Mouse (Mus musculus) heart, postnatal 0 days (tissue): Measurements from ENCODE around the gene Sh3bgrl2. TPM values are rescaled to one million over a fixed set of nuclear protein-coding genes. Genes with fewer than 3 reads are reported as not detected.
A peak's percentile ranks its signal among the peaks of the same experiment; 100 is the strongest.

ENCODE experiments used
- ATAC-seq: fragments of 200-750 bp; cut with Nextera tagmentation; 2 replicates; pipeline ENCODE4 v1.8.0; 2017; ENCODE audit warnings: low read depth, moderate number of reproducible peaks, moderate library complexity; ENCODE audit not compliant: insufficient read depth
- DNase-seq: peaks from one replicate; pipeline ENCODE4 v3.0.0-alpha.2; 2016; ENCODE audit warnings: low spot score
- H3K27ac ChIP-seq: fragments of 300-500 bp; sonication (generic); 2 replicates; pipeline ENCODE4 v1.5.1; 2014; ENCODE audit warnings: low read depth, mild to moderate bottlenecking
- H3K27me3 ChIP-seq: fragments of 300-500 bp; sonication (generic); 2 replicates; pipeline ENCODE4 v1.6.1; 2014; ENCODE audit warnings: low read length, mixed read lengths; ENCODE audit not compliant: control insufficient read depth, insufficient read depth
- H3K36me3 ChIP-seq: fragments of 300-500 bp; sonication (generic); replicated peaks from 2 replicates; pipeline ENCODE4 v1.6.1; 2014; ENCODE audit warnings: low read length, mixed read lengths; ENCODE audit not compliant: control insufficient read depth, insufficient read depth
- H3K4me1 ChIP-seq: fragments of 300-500 bp; sonication (generic); 2 replicates; pipeline ENCODE4 v1.6.1; 2014; ENCODE audit warnings: antibody characterized with exemption; ENCODE audit not compliant: control insufficient read depth, insufficient read depth
- H3K4me2 ChIP-seq: fragments of 300-500 bp; sonication (generic); 2 replicates; pipeline ENCODE4 v1.6.1; 2014; ENCODE audit warnings: low read depth, mild to moderate bottlenecking, low read length, moderate library complexity
- H3K4me3 ChIP-seq: fragments of 300-500 bp; sonication (generic); 2 replicates; pipeline ENCODE4 v1.5.1; 2014; ENCODE audit warnings: low read depth, low read length
- H3K9ac ChIP-seq: fragments of 300-500 bp; sonication (generic); replicated peaks from 2 replicates; pipeline ENCODE4 v1.6.1; 2014; ENCODE audit warnings: low read depth, low read length, mixed read lengths
- H3K9me3 ChIP-seq: fragments of 300-500 bp; sonication (generic); replicated peaks from 2 replicates; pipeline ENCODE4 v1.6.1; 2016; ENCODE audit warnings: low read length; ENCODE audit not compliant: control insufficient read depth
- CTCF ChIP-seq: IDR thresholded peaks from 2 replicates; pipeline ENCODE4 v1.5.1; 2016; ENCODE audit warnings: antibody characterized with exemption, control low read depth, low read depth
- EP300 ChIP-seq: IDR thresholded peaks from 2 replicates; pipeline ENCODE4 v1.6.1; 2016; ENCODE audit warnings: antibody characterized with exemption, low read depth
- WGBS: fragments of 180-500 bp; shearing (Covaris S2); extraction: QIAGEN DNeasy Blood & Tissue Kit; methylation state at CpG from one replicate; pipeline ENCODE4 v1.1.7; 2014; 5-methylcytosine and 5-hydroxymethylcytosine counted together
- polyA plus RNA-seq: library from polyadenylated mRNA; unstranded; fragments of >200 nt; fragmentation: Nextera tagmentation; extraction: Ambion mirVana; gene quantifications from 2 replicates; pipeline ENCODE4 v1.2.1, GENCODE M21; 2015
- total RNA-seq: library from RNA; depleted of rRNA; stranded (reverse); fragments of >200 nt; gene quantifications from 2 replicates; pipeline ENCODE4 v1.2.3, GENCODE M21; 2014; ENCODE audit warnings: low replicate concordance

Sh3bgrl2 gene
- total and polyA plus RNA-seq, 2 experiments from 2014 or later, result 3.8 to 5.7 TPM

- Histone ChIP-seq H3K9ac (no peak overlapping the region), H3K4me2 (no peak overlapping the region), H3K27ac (no peak overlapping the region), H3K36me3 (no peaks in the 10 kb centered on the region), H3K4me1 (peaks cover 17% of the 10 kb centered on the region; the same call in 1 of the 2 replicates), H3K4me3 (no peak overlapping the region), H3K27me3 (no peaks in the 10 kb centered on the region), H3K9me3 (no peaks in the 10 kb centered on the region)
- WGBS, result 88% methylated on average over 4 of the region's 4 CpGs
- no peak for TF ChIP-seq EP300
- TF ChIP-seq CTCF, result no peak
- no peak for ATAC-seq
- DNase-seq, result no peak
These were observed 11.2 kb upstream of the Sh3bgrl2 start for GRCm38 (mm10) chr9:83536959-83537358.

- no peaks in the 10 kb centered on the region for H3K9me3 ChIP-seq
- WGBS, result 15% methylated on average over 2 of the region's 2 CpGs
- no peak for TF ChIP-seq EP300
- TF ChIP-seq CTCF, result no peak
- peak overlapping the region; percentile 20; the same call in 1 of the 2 replicates for H3K27ac ChIP-seq
- H3K36me3 ChIP-seq, result no peaks in the 10 kb centered on the region
- peak; percentile 47 for DNase-seq
- ATAC-seq, result no peak
- peaks cover 17% of the 10 kb centered on the region; the same call in 1 of the 2 replicates for H3K4me1 ChIP-seq
- no peaks in the 10 kb centered on the region for H3K27me3 ChIP-seq
- 0 out of 2 replicates have a peak overlapping the region, but pooled peaks have one; percentile 2 for H3K4me2 ChIP-seq
- H3K9ac ChIP-seq, result no peak overlapping the region
- H3K4me3 ChIP-seq, result no peak overlapping the region
These were observed 10.6 kb upstream of the Sh3bgrl2 start for GRCm38 (mm10) chr9:83537510-83537909.

GRCm38 (mm10) chr9:83537921-83538536 is 10.1 kb upstream of the Sh3bgrl2 start:
- Histone ChIP-seq H3K9me3 (no peaks in the 10 kb centered on the region), H3K4me2 (0 out of 2 replicates have a peak overlapping the region, but pooled peaks have one; percentile 2), H3K9ac (no peak overlapping the region), H3K4me1 (peaks cover 17% of the 10 kb centered on the region; the same call in 1 of the 2 replicates), H3K27me3 (no peaks in the 10 kb centered on the region), H3K4me3 (no peak overlapping the region), H3K27ac (peak overlapping the region; percentile 20; the same call in 1 of the 2 replicates), H3K36me3 (no peaks in the 10 kb centered on the region)
- 51% methylated on average over 15 of the region's 15 CpGs for whole genome bisulfite sequencing
- DNase-seq (peak; percentile 8), ATAC-seq (peak; percentile 42; the same call in 1 of the 2 replicates)
- no peak for TF ChIP-seq EP300

- Histone ChIP-seq H3K27ac (peak overlapping the region; percentile 77), H3K36me3 (no peaks in the 10 kb centered on the region), H3K4me2 (no peak overlapping the region), H3K4me1 (peaks cover 17% of the 10 kb centered on the region; the same call in 1 of the 2 replicates), H3K9me3 (no peaks in the 10 kb centered on the region), H3K4me3 (no peak overlapping the region), H3K27me3 (no peaks in the 10 kb centered on the region), H3K9ac (no peak overlapping the region)
- TF ChIP-seq EP300, result no peak
- ATAC-seq (peak; percentile 62), DNase-seq (peak; percentile 55)
- WGBS, result 68% methylated on average over 14 of the region's 14 CpGs
These were observed 8.2 kb upstream of the Sh3bgrl2 start for GRCm38 (mm10) chr9:83539809-83540491.

- Histone ChIP-seq H3K27ac (peak overlapping the region; percentile 77), H3K4me2 (no peak overlapping the region), H3K27me3 (no peaks in the 10 kb centered on the region), H3K9ac (no peak overlapping the region), H3K36me3 (no peaks in the 10 kb centered on the region), H3K9me3 (no peaks in the 10 kb centered on the region), H3K4me3 (no peak overlapping the region), H3K4me1 (peaks cover 17% of the 10 kb centered on the region; the same call in 1 of the 2 replicates)
- 51% methylated on average over 4 of the region's 4 CpGs for whole genome bisulfite sequencing
- no peak; the same call in 1 of the 2 replicates for ATAC-seq
- TF ChIP-seq CTCF (no peak), EP300 (no peak)
- DNase-seq, result no peak
These were observed 7.7 kb upstream of the Sh3bgrl2 start for GRCm38 (mm10) chr9:83540492-83540857.
